Mouse (Mus musculus): ENCODE measurements around the gene Lhx9. TPM values are rescaled to one million over a fixed set of nuclear protein-coding genes. Genes with fewer than 3 reads are reported as not detected.
"Not testable (repeated sequence)": the region's sequence is repeated elsewhere in the genome, so short reads cannot be mapped to it uniquely, and the experiment has no call there.

The Lhx9 gene
- polyA plus RNA-seq (2015; fragmentation: Nextera tagmentation; extraction: Ambion mirVana), result not detected in 2 replicates

GRCm38 (mm10) chr1:138848511-138849109, at the start of gene Lhx9:
Gene Lhx9 (minus strand): TSS chr1:138848577.
- peak within 1 kb of the TSS; percentile 35 for H3K4me3 ChIP-seq (ENCODE audit: low read depth, low read length)
- H3K27me3 ChIP-seq (replicated peaks; ENCODE audit: control insufficient read depth, insufficient read depth, low read length), result peaks cover 67% of the 10 kb centered on the region
- H3K36me3 ChIP-seq (ENCODE audit: control insufficient read depth, insufficient read depth), result peaks cover 5% of the 10 kb centered on the region; the same call in 1 of the 2 replicates
- peaks cover 5% of the 10 kb centered on the region; the same call in 1 of the 2 replicates for H3K4me1 ChIP-seq (replicated peaks; ENCODE audit: control insufficient read depth, insufficient read depth, low read length)
- H3K9ac ChIP-seq (ENCODE audit: low read depth, low read length), result no peak within 1 kb of the TSS
- H3K27ac ChIP-seq (ENCODE audit: low read depth, low read length), result no peak within 1 kb of the TSS
- WGBS, result under 1% methylated on average over 33 of the region's 33 CpGs
- peak within 1 kb of the TSS; percentile 55 for H3K4me2 ChIP-seq (replicated peaks; ENCODE audit: low read depth)
- H3K9me3 ChIP-seq (ENCODE audit: control insufficient read depth), result no peaks in the 10 kb centered on the region
- TF ChIP-seq CTCF (IDR thresholded peaks at IDR 0.05; ENCODE audit: low read depth), result no peak
- no peak; the same call in 1 of the 2 replicates for ATAC-seq

GRCm38 (mm10) chr1:138896088-138896487, 47.7 kb upstream of the Lhx9 start:
- TF ChIP-seq CTCF (IDR thresholded peaks at IDR 0.05; ENCODE audit: low read depth), result peak; percentile 55
- H3K36me3 ChIP-seq (ENCODE audit: control insufficient read depth, insufficient read depth), result no peaks in the 10 kb centered on the region
- no peak for ATAC-seq
- no peaks in the 10 kb centered on the region for H3K27me3 ChIP-seq (replicated peaks; ENCODE audit: control insufficient read depth, insufficient read depth, low read length)
- WGBS, result 82% methylated on average over 3 of the region's 3 CpGs
- H3K4me2 ChIP-seq (replicated peaks; ENCODE audit: low read depth), result no peak overlapping the region
- no peak overlapping the region for H3K9ac ChIP-seq (ENCODE audit: low read depth, low read length)
- no peaks in the 10 kb centered on the region for H3K4me1 ChIP-seq (replicated peaks; ENCODE audit: control insufficient read depth, insufficient read depth, low read length)
- H3K9me3 ChIP-seq (ENCODE audit: control insufficient read depth), result no peaks in the 10 kb centered on the region
- H3K4me3 ChIP-seq (ENCODE audit: low read depth, low read length), result no peak overlapping the region
- no peak overlapping the region for H3K27ac ChIP-seq (ENCODE audit: low read depth, low read length)

- 95% methylated on average over 14 of the region's 14 CpGs for WGBS
- ATAC-seq, result no peak
- Histone ChIP-seq H3K4me2 (replicated peaks; ENCODE audit: low read depth) (no peak overlapping the region), H3K27me3 (replicated peaks; ENCODE audit: control insufficient read depth, insufficient read depth, low read length) (no peaks in the 10 kb centered on the region), H3K36me3 (ENCODE audit: control insufficient read depth, insufficient read depth) (no peaks in the 10 kb centered on the region), H3K4me1 (replicated peaks; ENCODE audit: control insufficient read depth, insufficient read depth, low read length) (no peaks in the 10 kb centered on the region), H3K9ac (ENCODE audit: low read depth, low read length) (no peak overlapping the region), H3K9me3 (ENCODE audit: control insufficient read depth) (no peaks in the 10 kb centered on the region), H3K4me3 (ENCODE audit: low read depth, low read length) (no peak overlapping the region), H3K27ac (ENCODE audit: low read depth, low read length) (no peak overlapping the region)
- no peak for TF ChIP-seq CTCF (IDR thresholded peaks at IDR 0.05; ENCODE audit: low read depth)
Measured at GRCm38 (mm10) chr1:138877470-138878254, 29.3 kb upstream of the Lhx9 start.

GRCm38 (mm10) chr1:138876371-138877045, 28.1 kb upstream of the Lhx9 start:
- WGBS, result 54% methylated on average over 16 of the region's 16 CpGs

GRCm38 (mm10) chr1:138856101-138856950, 7.9 kb upstream of the Lhx9 start, which contains the start of gene 2310009B15Rik:
Gene 2310009B15Rik (minus strand): TSS chr1:138856852.
- not testable (repeated sequence) for H3K27me3 ChIP-seq (replicated peaks; ENCODE audit: control insufficient read depth, insufficient read depth, low read length); H3K36me3 ChIP-seq (ENCODE audit: control insufficient read depth, insufficient read depth); H3K4me1 ChIP-seq (replicated peaks; ENCODE audit: control insufficient read depth, insufficient read depth, low read length); H3K9me3 ChIP-seq (ENCODE audit: control insufficient read depth)
- WGBS, result under 1% methylated on average over 43 of the region's 79 CpGs
- peak within 1 kb of the TSS; percentile 44 for H3K4me3 ChIP-seq (ENCODE audit: low read depth, low read length)
- peak; percentile 99 for ATAC-seq
- peak within 1 kb of the TSS; percentile 66; the same call in 1 of the 2 replicates for H3K27ac ChIP-seq (ENCODE audit: low read depth, low read length)
- peak within 1 kb of the TSS; percentile 34; the same call in 1 of the 2 replicates for H3K9ac ChIP-seq (ENCODE audit: low read depth, low read length)
- peak within 1 kb of the TSS; percentile 53 for H3K4me2 ChIP-seq (replicated peaks; ENCODE audit: low read depth)

More at GRCm38 (mm10) chr1:138876371-138877045, 28.1 kb upstream of the Lhx9 start:
- H3K4me2 ChIP-seq (replicated peaks; ENCODE audit: low read depth), result no peak overlapping the region
- no peak overlapping the region for H3K27ac ChIP-seq (ENCODE audit: low read depth, low read length)
- H3K9me3 ChIP-seq (ENCODE audit: control insufficient read depth), result no peaks in the 10 kb centered on the region
- no peaks in the 10 kb centered on the region for H3K36me3 ChIP-seq (ENCODE audit: control insufficient read depth, insufficient read depth)
- no peak overlapping the region for H3K9ac ChIP-seq (ENCODE audit: low read depth, low read length)
- H3K4me3 ChIP-seq (ENCODE audit: low read depth, low read length), result no peak overlapping the region
- H3K27me3 ChIP-seq (replicated peaks; ENCODE audit: control insufficient read depth, insufficient read depth, low read length), result no peaks in the 10 kb centered on the region
- no peak for TF ChIP-seq CTCF (IDR thresholded peaks at IDR 0.05; ENCODE audit: low read depth)
- ATAC-seq, result no peak
- no peaks in the 10 kb centered on the region for H3K4me1 ChIP-seq (replicated peaks; ENCODE audit: control insufficient read depth, insufficient read depth, low read length)

All from intestine, postnatal 0 days (tissue).